Mouse (Mus musculus): ENCODE data around the gene Ralgapa2.

- no peak for TF ChIP-seq CTCF (IDR thresholded peaks at IDR 0.05; ENCODE audit: borderline replicate concordance, insufficient read depth, low read length)
- TF ChIP-seq POLR2A (IDR thresholded peaks at IDR 0.05; ENCODE audit: low read depth, low read length), result no peak
These were observed 255.1 kb downstream of the Ralgapa2 start for GRCm38 (mm10) chr2:146257037-146257436.
